Mouse (Mus musculus): ENCODE measurements around the gene Gm3164.
A peak's percentile ranks its signal among the peaks of the same experiment; 100 is the strongest.
"Not testable (repeated sequence)": the region's sequence is repeated elsewhere in the genome, so short reads cannot be mapped to it uniquely, and the experiment has no call there.

Gm3164 gene

GRCm38 (mm10) chr14:4414965-4415835 lies at the start of gene Gm3164:
Gm3164 (plus strand) TSS chr14:4415448.
- DNase-seq (ENCODE audit: low spot score in 2 of 2) = peak; percentile 16 to 22

- not testable (repeated sequence) for DNase-seq (ENCODE audit: low spot score in 2 of 2)
Measured at GRCm38 (mm10) chr14:4368991-4369390, 46.3 kb upstream of the Gm3164 start.

DNA sequence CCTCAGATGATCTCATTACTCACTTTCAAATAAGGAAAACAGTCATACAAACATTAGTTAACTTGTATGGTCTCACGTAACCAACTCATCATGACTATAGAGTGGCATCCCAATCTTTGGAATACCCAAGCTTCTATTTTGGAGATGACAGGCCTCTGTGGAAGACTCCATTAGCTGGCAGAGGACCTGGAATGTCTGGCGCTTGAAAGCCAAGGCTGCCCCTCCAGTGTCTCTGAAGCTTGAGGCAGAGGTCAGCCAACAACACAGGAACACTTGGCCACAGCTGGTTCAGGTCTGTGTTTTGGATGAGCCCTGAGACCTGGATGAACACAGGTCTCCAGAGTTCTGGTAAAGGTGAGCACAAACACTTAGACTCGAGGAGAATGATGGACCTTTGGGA lies 45.6 kb upstream of the Gm3164 start:
- DNase-seq (ENCODE audit: low spot score in 2 of 2) = not testable (repeated sequence)

GRCm38 (mm10) chr14:4377871-4378270 lies 37.4 kb upstream of the Gm3164 start:
- not testable (repeated sequence) for DNase-seq (ENCODE audit: low spot score in 2 of 2)

DNA sequence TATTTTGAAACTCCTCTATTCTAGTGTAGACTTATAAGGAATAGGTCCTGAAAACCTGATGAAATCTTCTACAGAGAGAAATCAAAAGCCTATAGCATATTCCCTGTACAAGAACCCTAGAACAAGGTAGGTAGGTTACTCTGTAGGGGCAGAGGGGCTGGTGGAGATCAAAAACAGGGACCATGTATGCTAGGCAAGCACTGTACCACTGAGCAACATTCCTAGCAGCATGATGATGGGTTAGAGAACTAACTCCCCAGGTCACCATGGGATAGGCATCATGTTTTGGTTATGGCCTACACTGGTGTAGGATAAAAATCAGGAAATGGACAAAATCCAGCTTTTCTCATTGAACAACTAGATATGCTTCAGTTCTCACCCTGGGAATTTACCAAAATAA lies 29.6 kb upstream of the Gm3164 start:
- not testable (repeated sequence) for DNase-seq (ENCODE audit: low spot score in 2 of 2)

DNA sequence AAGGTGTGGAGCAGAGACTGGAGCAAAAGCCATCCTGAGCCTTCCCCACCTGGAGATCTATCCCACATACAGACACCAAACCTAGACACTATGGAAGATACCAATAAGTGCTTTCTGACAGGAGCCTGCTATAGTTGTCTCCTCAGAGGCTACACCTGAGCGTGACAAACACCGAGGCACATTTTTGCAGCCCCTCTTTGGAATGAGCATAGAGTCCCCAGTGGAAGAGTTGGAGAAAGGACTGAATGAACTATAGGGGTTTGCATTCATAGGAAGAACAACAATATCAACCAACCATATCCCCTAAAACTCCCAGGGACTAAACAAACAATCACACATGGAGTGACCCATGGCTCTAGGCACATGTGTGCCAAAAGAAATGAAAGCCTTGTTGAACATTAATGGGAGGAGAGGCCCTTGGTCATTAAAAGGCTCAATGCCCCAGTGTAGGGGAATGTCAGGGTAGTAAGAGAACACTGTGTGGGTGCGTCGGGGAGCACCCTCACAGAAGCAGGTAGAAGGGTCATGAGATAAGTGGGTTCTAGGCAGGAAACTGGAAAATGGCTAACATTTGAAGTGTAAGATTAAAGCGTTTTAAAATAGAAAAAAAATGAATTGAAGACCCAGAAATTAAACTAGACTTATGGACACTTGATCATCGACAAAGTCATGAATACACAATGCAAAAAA lies 22.3 kb upstream of the Gm3164 start:
- not testable (repeated sequence) for DNase-seq (ENCODE audit: low spot score in 2 of 2)

GRCm38 (mm10) chr14:4397226-4397625 lies 18.0 kb upstream of the Gm3164 start, which contains the start of gene Gm3159:
Gm3159 (plus strand) TSS chr14:4397526.
- not testable (repeated sequence) for DNase-seq (ENCODE audit: low spot score in 2 of 2)

DNA sequence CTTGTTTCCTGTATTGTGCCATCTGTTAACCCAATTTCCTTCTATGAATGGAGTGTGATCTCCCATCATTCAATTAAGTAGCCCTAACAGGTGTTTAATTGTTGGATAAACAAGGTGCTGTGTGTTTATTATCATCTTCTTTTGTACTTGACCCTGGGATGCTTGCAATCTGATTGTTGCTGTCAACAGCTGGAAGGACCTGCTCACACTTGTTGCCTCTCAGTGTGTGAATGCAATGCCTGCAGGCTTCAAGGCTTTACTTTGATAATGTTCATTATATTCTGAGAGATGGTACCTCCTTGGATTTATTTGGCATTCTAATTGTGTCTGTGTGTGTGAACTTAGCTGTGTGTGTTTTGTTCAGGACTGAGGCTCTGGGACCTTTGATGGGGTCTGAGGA lies 16.6 kb upstream of the Gm3164 start:
- DNase-seq (ENCODE audit: low spot score in 2 of 2) = not testable (repeated sequence)

- DNase-seq (ENCODE audit: low spot score in 2 of 2) = peak in 1 of 2 experiments; percentile 5
Measured at GRCm38 (mm10) chr14:4400115-4400789, 15.0 kb upstream of the Gm3164 start.

GRCm38 (mm10) chr14:4401245-4401644 lies 14.0 kb upstream of the Gm3164 start:
- DNase-seq (ENCODE audit: low spot score in 2 of 2) = not testable (repeated sequence)

- DNase-seq (ENCODE audit: low spot score in 2 of 2) = not testable (repeated sequence)
Measured at GRCm38 (mm10) chr14:4403840-4404239, 11.4 kb upstream of the Gm3164 start.

GRCm38 (mm10) chr14:4409939-4410338 lies 5.3 kb upstream of the Gm3164 start:
- DNase-seq (ENCODE audit: low spot score in 2 of 2) = not testable (repeated sequence)

GRCm38 (mm10) chr14:4430692-4431091 lies 15.4 kb downstream of the Gm3164 start, which contains the start of gene Gm3173:
Gm3173 (plus strand) TSS chr14:4430992.
- DNase-seq (ENCODE audit: low spot score in 2 of 2) = not testable (repeated sequence)

- DNase-seq (ENCODE audit: low spot score in 2 of 2) = not testable (repeated sequence)
Measured at GRCm38 (mm10) chr14:4481445-4481844, 66.2 kb downstream of the Gm3164 start, which contains the start of gene Gm3182. Gm3182 (plus strand) TSS chr14:4481745.
